Mouse (Mus musculus) lung, postnatal 0 days (tissue): Measurements from ENCODE around the gene 2410004B18Rik.

Source experiments
- CTCF ChIP-seq: IDR thresholded peaks from 2 replicates; pipeline ENCODE4 v1.5.1; 2016; ENCODE audit warnings: antibody characterized with exemption, mild to moderate bottlenecking
- EP300 ChIP-seq: IDR thresholded peaks from 2 replicates; pipeline ENCODE4 v1.6.1; 2016; ENCODE audit warnings: antibody characterized with exemption, mild to moderate bottlenecking, control low read depth

GRCm38 (mm10) chr3:145959824-145960223, 22.0 kb downstream of the 2410004B18Rik start:
- no peak for TF ChIP-seq EP300
- no peak for TF ChIP-seq CTCF
